30 mouse cellular contexts compared by ENCODE assay signal in genomic region chr12:105382733-105383132, GRCm38 (mm10). TPM values are rescaled to one million over a fixed set of nuclear protein-coding genes. Genes with fewer than 3 reads are reported as not detected.
DNase-seq lines count a peak whose midpoint lies in the region; ATAC-seq and TF ChIP-seq lines count a peak whose summit lies in the region.
"Had no signal": no experiment of that assay in that cellular context is flagged by ENCODE, and none has a peak within 500 bp of the region (broad histone marks: within the 10 kb centered on the region; RNA-seq: fewer than 3 reads in every experiment).

No protein-coding gene starts in this region.

- no peak for DNase-seq in hindbrain, postnatal 0 days (ENCODE audit: low spot score)
- peak; percentile 27 for DNase-seq in kidney, postnatal 0 days (ENCODE audit: low spot score)
- no peak for DNase-seq in kidney, adult 9 months
- DNase-seq in ES-CJ7 (ENCODE audit: low read depth, low spot score) = peak; percentile 56
- peak; percentile 64 for DNase-seq in ZHBTc4 (ENCODE audit: low read depth, low spot score)
- DNase-seq in adrenal gland, adult (ENCODE audit: inconsistent age in 2 of 2, low spot score in 1 of 2) = no peak
- no peak for DNase-seq in cerebellum, postnatal 4 days (ENCODE audit: low spot score in 2 of 2)
- DNase-seq: adrenal gland, adult 2 months; adrenal gland, postnatal 14 days; cerebellum, adult 11-12 months; cerebellum, adult 9-10 months; cerebellum, postnatal 14 days; forebrain, postnatal 0 days; gastrocnemius, adult 2 months; gastrocnemius, postnatal 14 days; heart, adult 18-20 months; heart, postnatal 14 days; heart, postnatal 4 days had no signal

- no peak for TF ChIP-seq CTCF in hindbrain, postnatal 0 days (IDR thresholded peaks at IDR 0.05; ENCODE audit: low read depth)
- TF ChIP-seq CTCF in kidney, postnatal 0 days (IDR thresholded peaks at IDR 0.05; ENCODE audit: low read depth) = no peak

- WGBS in hindbrain, embryonic 16.5 days = 64% methylated on average over 7 of the region's 7 CpGs
- WGBS in hindbrain, postnatal 0 days = 57% methylated on average over 7 of the region's 7 CpGs
- 16% methylated on average over 7 of the region's 7 CpGs for WGBS in kidney, postnatal 0 days

- H3K9me3 ChIP-seq in hindbrain, embryonic 16.5 days (ENCODE audit: control insufficient read depth, low read length) = no peaks in the 10 kb centered on the region
- no peaks in the 10 kb centered on the region for H3K9me3 ChIP-seq in hindbrain, postnatal 0 days (ENCODE audit: low read length)
- H3K9me3 ChIP-seq in kidney, postnatal 0 days (replicated peaks; ENCODE audit: low read length) = no peaks in the 10 kb centered on the region
- H3K9me3 ChIP-seq: embryonic facial prominence, embryonic 12.5 days; embryonic facial prominence, embryonic 15.5 days; heart, embryonic 10.5 days; heart, embryonic 13.5 days; intestine, embryonic 15.5 days had no signal

- H3K4me3 ChIP-seq in hindbrain, embryonic 16.5 days (ENCODE audit: low read length) = no peak overlapping the region
- H3K4me3 ChIP-seq in hindbrain, postnatal 0 days (ENCODE audit: low read length) = no peak overlapping the region
- no peak overlapping the region for H3K4me3 ChIP-seq in kidney, postnatal 0 days (replicated peaks; ENCODE audit: low read depth, low read length)
- H3K4me3 ChIP-seq: embryonic facial prominence, embryonic 12.5 days; embryonic facial prominence, embryonic 15.5 days; gastrocnemius, adult 2 months; heart, embryonic 10.5 days; heart, embryonic 13.5 days; intestine, embryonic 15.5 days had no signal

- H3K27me3 ChIP-seq in hindbrain, embryonic 16.5 days (replicated peaks; ENCODE audit: control insufficient read depth, insufficient read depth, low read length) = no peaks in the 10 kb centered on the region
- no peaks in the 10 kb centered on the region for H3K27me3 ChIP-seq in hindbrain, postnatal 0 days (ENCODE audit: insufficient read depth, low read length)
- H3K27me3 ChIP-seq in kidney, postnatal 0 days (ENCODE audit: insufficient read depth, low read length) = no peaks in the 10 kb centered on the region
- H3K27me3 ChIP-seq: embryonic facial prominence, embryonic 12.5 days; embryonic facial prominence, embryonic 15.5 days; intestine, embryonic 15.5 days had no signal

- H3K9ac ChIP-seq in hindbrain, embryonic 16.5 days (ENCODE audit: low read depth, low read length) = no peak overlapping the region
- H3K9ac ChIP-seq in hindbrain, postnatal 0 days (replicated peaks; ENCODE audit: low read length) = no peak overlapping the region
- no peak overlapping the region for H3K9ac ChIP-seq in kidney, postnatal 0 days (ENCODE audit: low read depth, low read length)
- H3K9ac ChIP-seq: embryonic facial prominence, embryonic 12.5 days; embryonic facial prominence, embryonic 15.5 days; forebrain, postnatal 0 days; heart, embryonic 13.5 days; hindbrain, embryonic 14.5 days; intestine, embryonic 15.5 days had no signal

- H3K4me2 ChIP-seq in hindbrain, embryonic 16.5 days (ENCODE audit: low read length) = no peak overlapping the region
- no peak overlapping the region for H3K4me2 ChIP-seq in hindbrain, postnatal 0 days (ENCODE audit: low read depth, low read length)
- no peak overlapping the region for H3K4me2 ChIP-seq in kidney, postnatal 0 days (ENCODE audit: low read length)
- H3K4me2 ChIP-seq: embryonic facial prominence, embryonic 12.5 days; embryonic facial prominence, embryonic 15.5 days; heart, embryonic 13.5 days; hindbrain, embryonic 14.5 days; intestine, embryonic 15.5 days had no signal

- no peaks in the 10 kb centered on the region; the same call in 1 of the 2 replicates for H3K4me1 ChIP-seq in hindbrain, embryonic 16.5 days (ENCODE audit: control insufficient read depth, insufficient read depth, low read depth, low read length)
- H3K4me1 ChIP-seq in hindbrain, postnatal 0 days (ENCODE audit: insufficient read depth, low read length) = no peaks in the 10 kb centered on the region
- H3K4me1 ChIP-seq in kidney, postnatal 0 days (replicated peaks; ENCODE audit: insufficient read depth, low read length) = no peaks in the 10 kb centered on the region
- H3K4me1 ChIP-seq: embryonic facial prominence, embryonic 12.5 days; embryonic facial prominence, embryonic 15.5 days; intestine, embryonic 15.5 days had no signal

- ATAC-seq in hindbrain, embryonic 16.5 days = peak; percentile 26; the same call in 1 of the 2 replicates
- no peak for ATAC-seq in hindbrain, postnatal 0 days
- no peak for ATAC-seq in kidney, postnatal 0 days (replicated peaks; ENCODE audit: low FRiP score, low read depth)
- ATAC-seq: forebrain, embryonic 14.5 days; forebrain, postnatal 0 days; intestine, embryonic 15.5 days had no signal

- H3K27ac ChIP-seq in hindbrain, embryonic 16.5 days (ENCODE audit: low read depth, low read length) = no peak overlapping the region
- no peak overlapping the region for H3K27ac ChIP-seq in hindbrain, postnatal 0 days
- H3K27ac ChIP-seq in kidney, postnatal 0 days = no peak overlapping the region
- H3K27ac ChIP-seq: embryonic facial prominence, embryonic 12.5 days; embryonic facial prominence, embryonic 15.5 days; gastrocnemius, adult 2 months; heart, embryonic 10.5 days; heart, embryonic 13.5 days; hindbrain, embryonic 14.5 days; intestine, embryonic 15.5 days had no signal

- peaks cover 5% of the 10 kb centered on the region; the same call in 1 of the 2 replicates for H3K36me3 ChIP-seq in hindbrain, embryonic 16.5 days (ENCODE audit: control insufficient read depth, insufficient read depth, low read length)
- no peaks in the 10 kb centered on the region for H3K36me3 ChIP-seq in hindbrain, postnatal 0 days (ENCODE audit: insufficient read depth, low read length)
- H3K36me3 ChIP-seq in kidney, postnatal 0 days (ENCODE audit: insufficient read depth, low read length) = no peaks in the 10 kb centered on the region
- H3K36me3 ChIP-seq: embryonic facial prominence, embryonic 12.5 days; embryonic facial prominence, embryonic 15.5 days; heart, embryonic 10.5 days; heart, embryonic 13.5 days; intestine, embryonic 15.5 days had no signal

RNA-seq across cellular contexts. Expression of gene Tunar, which starts 49.1 kb away (rescaled TPM):
- 26.3 and 28.6 TPM in 2 replicates for polyA plus RNA-seq in hindbrain, embryonic 16.5 days (2015; fragmentation: Nextera tagmentation; extraction: Ambion mirVana)
- total RNA-seq in hindbrain, postnatal 0 days (2014; rRNA removed) = 29.5 and 29.6 TPM in 2 replicates
- polyA plus RNA-seq in hindbrain, postnatal 0 days (2015; fragmentation: Nextera tagmentation; extraction: Ambion mirVana) = 13.8 and 18.3 TPM in 2 replicates
- 0.11 and 0.12 TPM in 2 replicates for polyA plus RNA-seq in kidney, postnatal 0 days (2015; fragmentation: Nextera tagmentation; extraction: Ambion mirVana)
- total RNA-seq: common myeloid progenitor, adult 5-6 weeks; gastrocnemius, adult 2 months; gastrocnemius, postnatal 14 days; heart, adult 18-20 months; heart, postnatal 14 days; heart, postnatal 4 days; MEL had no signal
- polyA plus RNA-seq: gonadal fat pad, adult 2 months; heart, embryonic 13.5 days; heart, embryonic 16.5 days had no signal

Comparison
In these comparisons a context has a peak if more than half of its experiments do, and no peak if none do; other contexts are left out.
1. DNase-seq: peak in kidney, postnatal 0 days (single experiment), ES-CJ7 (single experiment) and ZHBTc4 (single experiment); none in hindbrain, postnatal 0 days (single experiment), kidney, adult 9 months (single experiment), adrenal gland, adult (0 of 2) and cerebellum, postnatal 4 days (0 of 2).
2. RNA of gene Tunar, which starts 49.1 kb away (polyA plus RNA-seq): 26.3 to 28.6 TPM in hindbrain, embryonic 16.5 days and 13.8 to 18.3 TPM in hindbrain, postnatal 0 days; 0.11 to 0.12 TPM in kidney, postnatal 0 days; every median in the first group is over 10 times any median in the second.